Mouse (Mus musculus) cerebellum, adult 8-10 months (tissue): ENCODE data around the gene Psme2.

Experiments used
- DNase-seq: peaks from one replicate; pipeline ENCODE4 v3.0.0; 2022

The Psme2 gene

GRCm38 (mm10) chr14:55590748-55591330 is at the start of gene Psme2:
Psme2 (minus strand) TSS chr14:55591113.
- peak; percentile 73 for DNase-seq

DNA sequence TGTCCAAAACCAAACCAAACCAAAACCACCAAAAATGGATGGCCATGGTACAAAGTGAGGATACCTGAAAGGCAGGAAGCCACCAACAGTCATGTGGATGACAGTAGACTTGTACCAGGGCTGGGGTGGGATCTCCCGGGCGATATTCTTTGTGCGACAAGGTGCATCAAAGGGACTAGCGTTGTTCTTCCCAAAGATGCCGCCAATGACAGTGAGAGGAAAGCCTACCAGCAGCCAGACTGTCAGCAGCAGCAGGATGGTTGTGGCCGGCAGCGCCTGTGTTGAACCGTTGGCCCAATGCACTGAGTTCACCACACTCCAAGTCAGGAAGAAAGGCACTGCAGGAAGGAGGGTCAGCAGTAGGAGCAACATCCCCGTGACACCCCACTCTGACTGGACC is 46.9 kb upstream of the Psme2 start, which contains the start of gene Gm49378:
TSS of gene Gm49378 (minus strand) at position 101 of the 400 bp plus-strand sequence.
- no peak for DNase-seq

GRCm38 (mm10) chr14:55635523-55636007 is 44.7 kb upstream of the Psme2 start, which contains the start of gene Ipo4:
Ipo4 (minus strand) TSS chr14:55635957.
- peak; percentile 73 for DNase-seq

GRCm38 (mm10) chr14:55634874-55635522 is 44.1 kb upstream of the Psme2 start:
- peak; percentile 60 for DNase-seq

- DNase-seq = no peak
Observed at GRCm38 (mm10) chr14:55629312-55629711, 38.4 kb upstream of the Psme2 start.

DNA sequence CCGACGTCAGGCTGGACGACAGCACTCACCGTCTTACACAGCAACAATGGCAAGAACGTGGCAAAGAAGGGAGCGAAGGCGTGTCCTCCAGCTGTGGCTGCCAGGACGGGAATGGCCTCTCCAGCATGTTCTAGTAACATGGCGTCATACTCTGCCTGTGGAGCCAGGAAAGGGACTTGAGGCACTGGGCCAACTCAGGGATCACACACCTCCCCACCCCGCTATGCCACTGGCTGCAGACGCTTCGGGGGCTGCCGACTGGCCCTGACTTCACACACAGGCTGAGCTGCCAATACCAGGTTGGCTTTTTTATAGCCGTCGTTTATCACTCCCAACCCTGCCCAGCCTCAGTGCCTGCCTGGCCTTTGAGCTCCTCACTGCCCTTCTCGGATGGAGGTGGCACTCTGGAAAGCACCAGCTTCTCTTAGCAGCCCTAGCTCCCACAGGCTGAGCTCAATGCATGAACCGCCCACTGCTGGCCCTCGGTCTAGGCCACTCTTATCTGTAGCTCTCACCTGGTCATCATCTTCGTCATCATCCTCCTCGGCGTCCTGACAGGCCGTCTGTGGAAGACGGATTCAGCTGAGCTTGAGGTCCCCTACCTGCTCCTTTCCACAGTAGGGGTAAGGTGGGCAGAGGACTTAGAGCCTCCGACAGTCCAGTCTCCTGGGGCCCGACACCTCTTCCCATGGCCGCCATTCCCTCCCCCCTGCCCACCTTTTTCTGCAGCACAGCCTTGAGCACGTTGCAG is 37.3 kb upstream of the Psme2 start:
- DNase-seq = no peak

- DNase-seq = no peak
Observed at GRCm38 (mm10) chr14:55618486-55619195, 27.7 kb upstream of the Psme2 start.

DNA sequence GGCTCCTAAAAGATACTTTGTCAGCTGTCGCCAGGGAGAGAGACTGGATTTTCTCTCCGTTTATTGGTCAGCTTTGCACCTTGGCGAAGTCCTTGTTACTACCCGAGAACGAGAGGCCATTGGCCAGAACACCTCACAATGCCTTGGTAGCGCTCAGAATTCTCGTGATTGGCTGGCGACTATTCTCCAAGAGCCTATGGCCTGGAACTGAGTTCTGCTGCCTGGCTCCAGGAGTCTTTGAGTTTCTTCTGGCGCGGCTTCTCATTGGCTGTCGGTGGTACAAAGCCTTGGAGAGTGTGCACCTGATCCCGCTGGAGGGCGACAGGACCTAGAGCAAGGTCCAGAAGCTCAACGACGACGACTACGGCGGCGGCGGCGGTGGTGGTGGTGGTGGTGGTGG is 26.9 kb upstream of the Psme2 start, which contains the start of gene Rec8:
TSS of gene Rec8 (plus strand) at position 216 of the 400 bp plus-strand sequence.
- DNase-seq = peak; percentile 57

DNA sequence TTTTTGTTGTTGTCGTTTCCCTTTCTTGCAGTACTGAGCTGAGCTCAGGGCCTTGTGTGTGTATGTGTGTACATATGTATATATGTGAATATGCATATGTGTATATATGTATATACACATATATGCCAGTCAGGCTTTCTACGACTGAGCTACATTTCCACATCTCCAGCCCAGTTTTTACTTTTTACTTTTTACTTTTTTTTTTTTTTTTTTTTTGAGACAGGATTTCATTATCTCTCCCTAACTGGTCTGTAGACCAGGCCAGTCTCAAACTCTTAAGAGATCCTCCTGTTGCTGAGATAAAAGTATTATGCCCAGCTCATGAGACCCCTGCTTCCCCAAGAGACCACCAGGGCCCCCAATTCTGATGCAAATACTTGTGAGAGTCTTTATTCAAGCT is 25.9 kb upstream of the Psme2 start:
- no peak for DNase-seq

- DNase-seq = no peak
Observed at GRCm38 (mm10) chr14:55615876-55616275, 25.0 kb upstream of the Psme2 start.

- no peak for DNase-seq
Observed at GRCm38 (mm10) chr14:55614565-55615178, 23.8 kb upstream of the Psme2 start.

DNA sequence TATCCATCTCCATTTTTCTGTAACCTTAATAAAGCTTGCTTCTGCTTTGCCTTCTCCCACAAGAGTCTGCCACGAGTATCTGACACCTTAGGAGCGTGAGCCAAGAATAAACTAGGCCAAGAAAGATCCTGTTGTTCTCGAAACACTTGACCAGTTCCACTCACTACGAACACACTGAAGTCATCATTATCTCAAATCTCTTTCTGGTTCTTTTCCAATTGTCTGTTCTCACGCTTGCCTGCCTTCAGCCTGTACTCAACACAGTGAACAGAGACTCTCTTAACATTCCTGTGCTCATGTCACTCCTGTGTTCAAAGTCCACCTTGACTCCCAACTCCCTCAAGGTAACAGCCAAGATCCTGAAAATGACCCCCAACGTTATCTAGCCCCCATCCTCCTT is 22.4 kb upstream of the Psme2 start:
- DNase-seq = no peak

DNA sequence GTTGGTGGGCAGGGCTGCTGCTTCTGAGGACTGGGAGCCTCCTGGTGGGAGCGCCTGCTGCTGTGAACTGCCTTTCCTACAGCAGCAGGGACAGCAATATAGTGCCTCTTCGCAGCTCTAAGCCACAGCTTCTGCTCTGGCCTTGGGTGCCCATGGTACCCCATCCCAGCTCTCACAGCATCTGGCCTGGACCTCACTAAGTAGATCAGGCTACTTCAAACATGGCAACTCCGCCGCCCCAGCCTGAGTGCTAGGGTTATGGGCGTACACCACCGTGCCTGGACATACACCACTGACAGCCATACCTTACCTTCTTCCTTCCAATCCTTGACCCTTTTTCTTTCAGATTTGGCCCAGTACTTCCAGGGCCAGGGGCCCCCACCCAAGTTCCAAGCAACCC is 17.4 kb upstream of the Psme2 start:
- DNase-seq = no peak

DNA sequence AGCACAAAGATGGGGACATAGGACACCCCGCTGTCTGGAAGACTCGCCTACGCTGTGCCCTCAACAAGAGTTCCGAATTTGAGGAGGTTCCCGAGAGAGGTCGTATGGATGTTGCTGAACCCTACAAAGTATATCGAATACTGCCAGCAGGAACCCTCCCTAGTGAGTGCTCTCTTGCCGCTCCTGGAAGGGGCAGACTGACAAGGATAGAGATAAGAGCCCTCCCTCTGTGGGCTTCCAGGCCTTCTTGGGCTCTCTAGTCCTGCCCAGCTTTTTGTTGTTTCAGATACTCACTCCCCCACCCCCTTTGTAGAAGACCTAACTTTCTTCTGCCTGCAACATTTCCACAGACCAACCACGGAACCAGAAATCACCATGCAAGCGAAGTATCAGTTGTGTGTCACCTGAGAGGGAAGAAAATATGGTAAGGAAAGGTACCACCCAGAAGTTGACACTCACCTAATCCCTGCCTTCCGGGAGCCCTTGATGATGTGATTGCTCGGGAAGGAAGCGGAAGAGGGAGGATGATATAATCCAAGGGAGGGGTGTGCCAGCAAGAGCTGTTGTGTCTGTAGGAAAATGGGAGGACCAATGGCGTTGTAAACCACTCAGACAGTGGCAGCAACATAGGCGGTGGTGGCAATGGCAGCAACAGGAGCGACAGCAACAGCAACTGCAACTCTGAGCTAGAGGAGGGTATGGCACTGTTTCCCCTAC is 15.0 kb upstream of the Psme2 start:
- DNase-seq = no peak

DNA sequence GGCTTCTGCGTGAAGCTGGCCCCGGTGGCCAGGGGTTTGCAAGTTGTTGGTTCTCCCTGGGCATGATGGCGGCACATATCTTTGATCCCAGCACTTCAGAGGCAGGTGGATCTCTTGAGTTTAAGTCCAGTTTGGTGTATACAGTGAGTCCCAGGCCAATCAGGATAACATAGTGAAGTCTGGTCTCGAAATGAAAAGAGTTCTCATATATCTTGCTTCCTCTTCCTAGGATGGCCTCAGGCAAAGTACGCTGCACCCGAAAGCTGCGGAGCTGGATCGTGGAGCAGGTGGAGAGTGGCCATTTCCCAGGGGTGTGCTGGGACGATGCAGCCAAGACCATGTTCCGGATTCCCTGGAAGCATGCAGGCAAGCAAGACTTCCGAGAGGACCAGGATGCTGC is 13.9 kb upstream of the Psme2 start:
- DNase-seq = no peak

- DNase-seq = peak; percentile 77
Observed at GRCm38 (mm10) chr14:55603633-55604576, 13.0 kb upstream of the Psme2 start.

GRCm38 (mm10) chr14:55603271-55603632 is 12.3 kb upstream of the Psme2 start, which contains the start of gene Irf9:
Irf9 (plus strand) TSS chr14:55603571.
- DNase-seq = no peak

GRCm38 (mm10) chr14:55598521-55599390 is 7.8 kb upstream of the Psme2 start:
- no peak for DNase-seq

DNA sequence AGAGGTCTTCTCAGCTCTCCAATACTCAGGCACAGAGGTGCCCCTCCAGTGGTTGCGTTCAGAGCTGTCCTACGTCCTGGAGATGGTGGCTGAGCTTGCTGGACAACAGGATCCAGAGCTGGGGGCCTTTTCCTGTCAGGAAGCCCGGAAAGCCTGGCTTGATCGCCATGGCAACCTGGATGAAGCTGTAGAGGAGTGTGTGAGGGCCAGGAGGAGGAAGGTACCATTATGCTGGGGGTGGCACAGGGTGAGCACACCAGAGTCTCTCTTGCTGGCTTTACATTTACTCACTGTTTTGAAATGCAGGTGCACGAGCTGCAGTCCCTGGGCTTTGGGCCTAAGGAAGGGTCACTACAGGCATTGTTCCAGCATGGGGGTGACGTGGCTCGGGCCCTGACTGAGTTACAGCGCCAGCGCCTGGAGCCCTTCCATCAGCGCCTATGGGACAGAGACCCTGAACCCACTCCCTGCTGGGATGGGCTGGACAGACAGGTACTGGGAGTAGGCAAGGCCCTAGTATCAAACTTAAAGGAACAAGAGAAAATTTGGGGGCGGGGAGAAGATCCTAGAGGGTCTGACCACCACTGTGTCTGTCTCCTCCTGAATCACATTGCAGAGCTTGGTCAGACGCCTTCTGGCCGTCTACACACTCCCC is 5.2 kb upstream of the Psme2 start:
- no peak for DNase-seq
